19 mouse cellular contexts compared by ENCODE assay signal in the genomic region with DNA sequence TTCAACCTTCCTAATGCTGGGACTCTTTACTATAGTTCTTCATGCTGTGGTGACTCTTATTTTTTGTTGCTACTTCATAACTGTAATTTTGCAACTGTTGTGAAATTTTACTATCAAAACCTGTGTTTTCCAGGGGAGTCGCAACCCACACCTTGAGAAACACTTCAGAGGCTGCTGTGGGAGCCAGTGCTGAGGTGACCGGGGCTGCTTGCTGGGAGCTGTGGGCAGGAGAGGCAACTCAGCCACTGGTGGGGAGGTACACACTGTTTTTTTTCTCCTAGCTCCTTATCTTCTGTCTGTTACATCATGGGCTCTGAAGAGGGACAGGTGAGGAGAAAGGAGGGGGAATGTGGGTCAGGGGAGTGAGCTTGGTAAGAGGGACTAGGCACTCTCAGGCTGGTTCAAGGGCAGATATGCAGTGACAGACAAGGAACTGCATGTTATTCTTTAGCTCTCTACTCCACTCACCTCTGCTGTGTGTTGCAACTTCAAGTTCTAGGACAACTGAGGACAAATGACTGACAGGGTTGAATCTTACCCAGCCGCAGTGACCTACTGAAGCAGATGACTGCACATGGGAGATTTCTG.
A peak's percentile ranks its signal among the peaks of the same experiment; 100 is the strongest.
DNase-seq lines count a peak whose midpoint lies in the region; ATAC-seq and TF ChIP-seq lines count a peak whose summit lies in the region.
"Had no signal": no experiment of that assay in that cellular context is flagged by ENCODE, and none has a peak within 500 bp of the region (broad histone marks: within the 10 kb centered on the region; RNA-seq: fewer than 3 reads in every experiment).

No protein-coding gene starts in this region.

- TF ChIP-seq CTCF in liver, postnatal 0 days (IDR thresholded peaks at IDR 0.05; ENCODE audit: low read depth), result no peak

- H3K9ac ChIP-seq in lung, embryonic 16.5 days (ENCODE audit: low read length), result no peak overlapping the region
- no peak overlapping the region for H3K9ac ChIP-seq in liver, postnatal 0 days (replicated peaks)
- H3K9ac ChIP-seq: embryonic facial prominence, embryonic 12.5 days; forebrain, embryonic 15.5 days; heart, embryonic 15.5 days; hindbrain, embryonic 13.5 days had no signal

- H3K27me3 ChIP-seq in lung, embryonic 16.5 days (ENCODE audit: control insufficient read depth, insufficient read depth, low read depth, low read length), result no peaks in the 10 kb centered on the region
- H3K27me3 ChIP-seq in liver, postnatal 0 days (ENCODE audit: insufficient read depth, low read length), result no peaks in the 10 kb centered on the region
- H3K27me3 ChIP-seq: CH12.LX; forebrain, embryonic 15.5 days; heart, embryonic 15.5 days; hindbrain, embryonic 13.5 days had no signal

- peaks cover 17% of the 10 kb centered on the region for H3K4me1 ChIP-seq in lung, embryonic 16.5 days (replicated peaks; ENCODE audit: control insufficient read depth, insufficient read depth, low read length)
- no peaks in the 10 kb centered on the region for H3K4me1 ChIP-seq in liver, postnatal 0 days (ENCODE audit: insufficient read depth)
- H3K4me1 ChIP-seq: embryonic facial prominence, embryonic 12.5 days; forebrain, embryonic 15.5 days had no signal

- H3K9me3 ChIP-seq in lung, embryonic 16.5 days (ENCODE audit: control insufficient read depth, low read length), result no peaks in the 10 kb centered on the region
- no peaks in the 10 kb centered on the region for H3K9me3 ChIP-seq in liver, postnatal 0 days (ENCODE audit: low read length)
- H3K9me3 ChIP-seq: embryonic facial prominence, embryonic 12.5 days; forebrain, embryonic 15.5 days; heart, embryonic 15.5 days; hindbrain, embryonic 13.5 days had no signal

- peak; percentile 62 for ATAC-seq in granulocyte monocyte progenitor cell, adult 5-6 weeks (replicated peaks; ENCODE audit: poor library complexity, severe bottlenecking)
- ATAC-seq in lung, embryonic 16.5 days (ENCODE audit: low read depth), result peak; percentile 26; the same call in 1 of the 2 replicates
- ATAC-seq in megakaryocyte-erythroid progenitor cell, adult 5-6 weeks (replicated peaks; ENCODE audit: low FRiP score, low TSS enrichment, poor library complexity, severe bottlenecking), result no peak
- no peak for ATAC-seq in liver, postnatal 0 days
- ATAC-seq: forebrain, embryonic 15.5 days had no signal

- no peak overlapping the region for H3K4me2 ChIP-seq in lung, embryonic 16.5 days (ENCODE audit: low read depth, low read length)
- H3K4me2 ChIP-seq in liver, postnatal 0 days (ENCODE audit: low read depth, low read length), result no peak overlapping the region
- H3K4me2 ChIP-seq: embryonic facial prominence, embryonic 12.5 days; forebrain, embryonic 15.5 days; heart, embryonic 11.5 days; heart, embryonic 15.5 days; hindbrain, embryonic 13.5 days had no signal

- H3K4me3 ChIP-seq in lung, embryonic 16.5 days (ENCODE audit: low read length), result no peak overlapping the region
- no peak overlapping the region for H3K4me3 ChIP-seq in liver, postnatal 0 days (ENCODE audit: low read depth, low read length)
- H3K4me3 ChIP-seq: embryonic facial prominence, embryonic 12.5 days; forebrain, embryonic 15.5 days; heart, adult 2 months; heart, embryonic 15.5 days; hindbrain, embryonic 13.5 days had no signal

- DNase-seq in lung, postnatal 36 days, result peak; percentile 53
- DNase-seq in cerebellum, adult 9-11 months, result no peak
- DNase-seq in liver, postnatal 0 days, result no peak
- DNase-seq: adrenal gland, adult 2 months; adrenal gland, postnatal 25 days; cerebellum, adult 2 months; cerebellum, postnatal 14 days; gastrocnemius, postnatal 10 days; heart, adult 2 months; heart, postnatal 14 days had no signal

- 64% methylated on average over 3 of the region's 3 CpGs for WGBS in lung, embryonic 16.5 days
- WGBS in liver, postnatal 0 days (ENCODE audit: insufficient replicate concordance), result 68% methylated on average over 3 of the region's 3 CpGs

- no peak overlapping the region for H3K27ac ChIP-seq in lung, embryonic 16.5 days (ENCODE audit: low read length)
- H3K27ac ChIP-seq in liver, postnatal 0 days (ENCODE audit: low read depth), result no peak overlapping the region
- H3K27ac ChIP-seq: embryonic facial prominence, embryonic 12.5 days; forebrain, embryonic 15.5 days; heart, adult 2 months; heart, embryonic 15.5 days; hindbrain, embryonic 13.5 days had no signal

- H3K36me3 ChIP-seq in lung, embryonic 16.5 days (ENCODE audit: control insufficient read depth, insufficient read depth, low read length), result no peaks in the 10 kb centered on the region
- no peaks in the 10 kb centered on the region for H3K36me3 ChIP-seq in liver, postnatal 0 days (replicated peaks; ENCODE audit: insufficient read depth, low read length)
- H3K36me3 ChIP-seq: embryonic facial prominence, embryonic 12.5 days; forebrain, embryonic 15.5 days; heart, embryonic 15.5 days; hindbrain, embryonic 13.5 days had no signal

- no peak for TF ChIP-seq EP300 in liver, postnatal 0 days (IDR thresholded peaks at IDR 0.05; ENCODE audit: low read depth)

Comparison
In these comparisons a context has a peak if more than half of its experiments do, and no peak if none do; other contexts are left out.
1. ATAC-seq: peak in granulocyte monocyte progenitor cell, adult 5-6 weeks (single experiment) and lung, embryonic 16.5 days (single experiment); none in megakaryocyte-erythroid progenitor cell, adult 5-6 weeks (single experiment) and liver, postnatal 0 days (single experiment).